Mouse (Mus musculus) embryonic facial prominence, embryonic 10.5 days (tissue): ENCODE data around the gene Ralgps1. TPM values are rescaled to one million over a fixed set of nuclear protein-coding genes. Genes with fewer than 3 reads are reported as not detected.
A peak's percentile ranks its signal among the peaks of the same experiment; 100 is the strongest.

Source experiments
- DNase-seq: peaks from one replicate; pipeline ENCODE4 v3.0.0-alpha.2; 2017; ENCODE audit warnings: low spot score
- H3K27ac ChIP-seq: fragments of 300-500 bp; sonication (generic); replicated peaks from 2 replicates; pipeline ENCODE4 v1.5.1; 2016; ENCODE audit warnings: mild to moderate bottlenecking
- H3K27me3 ChIP-seq: fragments of 300-500 bp; sonication (generic); replicated peaks from 2 replicates; pipeline ENCODE4 v1.6.1; 2016; ENCODE audit warnings: low read depth, mild to moderate bottlenecking; ENCODE audit not compliant: poor library complexity, severe bottlenecking
- H3K36me3 ChIP-seq: fragments of 300-500 bp; sonication (generic); replicated peaks from 2 replicates; pipeline ENCODE4 v1.6.1; 2016; ENCODE audit warnings: mild to moderate bottlenecking, moderate library complexity
- H3K4me1 ChIP-seq: fragments of 300-500 bp; sonication (generic); 2 replicates; pipeline ENCODE4 v1.6.1; 2016
- H3K4me3 ChIP-seq: fragments of 300-500 bp; sonication (generic); 2 replicates; pipeline ENCODE4 v1.5.1; 2016; ENCODE audit warnings: mild to moderate bottlenecking, moderate library complexity
- H3K9me3 ChIP-seq: fragments of 300-500 bp; sonication (generic); 2 replicates; pipeline ENCODE4 v1.6.1; 2016; ENCODE audit warnings: mild to moderate bottlenecking
- WGBS: fragments of 180-500 bp; shearing (Covaris S2); methylation state at CpG from one replicate; pipeline ENCODE4 v1.1.7; 2016; 5-methylcytosine and 5-hydroxymethylcytosine counted together
- polyA plus RNA-seq: library from polyadenylated mRNA; unstranded; fragments of >200 nt; fragmentation: Nextera tagmentation; extraction: Ambion mirVana; gene quantifications from 2 replicates; pipeline ENCODE4 v1.2.1, GENCODE M21; 2016

Ralgps1 gene
- polyA plus RNA-seq, 1 experiment from 2014 or later = 4.8 TPM

GRCm38 (mm10) chr2:33316063-33316405, 55.3 kb downstream of the Ralgps1 start:
- Histone ChIP-seq H3K36me3 (no peaks in the 10 kb centered on the region), H3K9me3 (no peaks in the 10 kb centered on the region), H3K4me1 (peaks cover 53% of the 10 kb centered on the region), H3K4me3 (no peak overlapping the region), H3K27ac (peak overlapping the region; percentile 78), H3K27me3 (no peaks in the 10 kb centered on the region)
- DNase-seq = no peak
- WGBS = 87% methylated on average over 1 of the region's 1 CpGs

GRCm38 (mm10) chr2:33315233-33316062, 55.8 kb downstream of the Ralgps1 start:
- Histone ChIP-seq H3K9me3 (no peaks in the 10 kb centered on the region), H3K27ac (no peak overlapping the region; the same call in 1 of the 2 replicates), H3K4me3 (no peak overlapping the region), H3K36me3 (no peaks in the 10 kb centered on the region), H3K4me1 (peaks cover 47% of the 10 kb centered on the region), H3K27me3 (no peaks in the 10 kb centered on the region)
- DNase-seq = no peak
- 83% methylated on average over 4 of the region's 4 CpGs for WGBS

- no peak for DNase-seq
- no peak overlapping the region for H3K4me3 ChIP-seq
- H3K4me1 ChIP-seq = peaks cover 7% of the 10 kb centered on the region
- H3K9me3 ChIP-seq = no peaks in the 10 kb centered on the region
- H3K27ac ChIP-seq = no peak overlapping the region
- H3K27me3 ChIP-seq = no peaks in the 10 kb centered on the region
- no peaks in the 10 kb centered on the region for H3K36me3 ChIP-seq
- WGBS = 89% methylated on average over 9 of the region's 9 CpGs
Observed at GRCm38 (mm10) chr2:33309426-33309825, 61.9 kb downstream of the Ralgps1 start.

GRCm38 (mm10) chr2:33306565-33306964, 64.7 kb downstream of the Ralgps1 start:
- Histone ChIP-seq H3K9me3 (no peaks in the 10 kb centered on the region), H3K36me3 (no peaks in the 10 kb centered on the region), H3K4me1 (peaks cover 33% of the 10 kb centered on the region), H3K27ac (no peak overlapping the region), H3K4me3 (no peak overlapping the region), H3K27me3 (no peaks in the 10 kb centered on the region)
- DNase-seq = no peak
- 83% methylated on average over 3 of the region's 3 CpGs for WGBS

GRCm38 (mm10) chr2:33303416-33303947, 67.8 kb downstream of the Ralgps1 start:
- no peak for DNase-seq
- WGBS = 71% methylated on average over 11 of the region's 11 CpGs
- Histone ChIP-seq H3K27me3 (no peaks in the 10 kb centered on the region), H3K9me3 (no peaks in the 10 kb centered on the region), H3K36me3 (no peaks in the 10 kb centered on the region), H3K27ac (0 out of 2 replicates have a peak overlapping the region, but pooled peaks have one; percentile 12), H3K4me3 (no peak overlapping the region), H3K4me1 (peaks cover 52% of the 10 kb centered on the region)

- Histone ChIP-seq H3K36me3 (no peaks in the 10 kb centered on the region), H3K4me3 (no peak overlapping the region), H3K9me3 (no peaks in the 10 kb centered on the region), H3K27ac (peak overlapping the region; percentile 45; the same call in 1 of the 2 replicates), H3K4me1 (peaks cover 50% of the 10 kb centered on the region), H3K27me3 (no peaks in the 10 kb centered on the region)
- DNase-seq = no peak
- WGBS = 69% methylated on average over 4 of the region's 4 CpGs
Observed at GRCm38 (mm10) chr2:33302828-33303227, 68.5 kb downstream of the Ralgps1 start.

GRCm38 (mm10) chr2:33302405-33302804, 68.9 kb downstream of the Ralgps1 start:
- peaks cover 50% of the 10 kb centered on the region for H3K4me1 ChIP-seq
- DNase-seq = no peak
- no peak overlapping the region for H3K4me3 ChIP-seq
- no peaks in the 10 kb centered on the region for H3K36me3 ChIP-seq
- no peaks in the 10 kb centered on the region for H3K9me3 ChIP-seq
- 79% methylated on average over 3 of the region's 3 CpGs for WGBS
- no peaks in the 10 kb centered on the region for H3K27me3 ChIP-seq
- peak overlapping the region; percentile 45; the same call in 1 of the 2 replicates for H3K27ac ChIP-seq

GRCm38 (mm10) chr2:33300371-33301046, 70.8 kb downstream of the Ralgps1 start:
- peaks cover 50% of the 10 kb centered on the region for H3K4me1 ChIP-seq
- 31% methylated on average over 3 of the region's 3 CpGs for WGBS
- DNase-seq = peak; percentile 61
- no peak overlapping the region for H3K4me3 ChIP-seq
- no peaks in the 10 kb centered on the region for H3K9me3 ChIP-seq
- H3K27me3 ChIP-seq = no peaks in the 10 kb centered on the region
- H3K27ac ChIP-seq = peak overlapping the region; percentile 26; the same call in 1 of the 2 replicates
- no peaks in the 10 kb centered on the region for H3K36me3 ChIP-seq

- Histone ChIP-seq H3K36me3 (no peaks in the 10 kb centered on the region), H3K27ac (no peak overlapping the region), H3K4me3 (no peak overlapping the region), H3K27me3 (no peaks in the 10 kb centered on the region), H3K4me1 (peaks cover 46% of the 10 kb centered on the region), H3K9me3 (no peaks in the 10 kb centered on the region)
- DNase-seq = no peak
- WGBS = 79% methylated on average over 4 of the region's 4 CpGs
Observed at GRCm38 (mm10) chr2:33298928-33299327, 72.4 kb downstream of the Ralgps1 start.

GRCm38 (mm10) chr2:33295115-33295514, 76.2 kb downstream of the Ralgps1 start:
- 81% methylated on average over 5 of the region's 5 CpGs for WGBS
- peaks cover 9% of the 10 kb centered on the region for H3K4me1 ChIP-seq
- H3K36me3 ChIP-seq = no peaks in the 10 kb centered on the region
- no peaks in the 10 kb centered on the region for H3K27me3 ChIP-seq
- no peak overlapping the region for H3K4me3 ChIP-seq
- no peak for DNase-seq
- no peak overlapping the region for H3K27ac ChIP-seq
- no peaks in the 10 kb centered on the region for H3K9me3 ChIP-seq

- Histone ChIP-seq H3K36me3 (no peaks in the 10 kb centered on the region), H3K9me3 (no peaks in the 10 kb centered on the region), H3K27ac (no peak overlapping the region), H3K4me3 (no peak overlapping the region), H3K4me1 (no peaks in the 10 kb centered on the region), H3K27me3 (no peaks in the 10 kb centered on the region)
- 83% methylated on average over 2 of the region's 2 CpGs for WGBS
- no peak for DNase-seq
Observed at GRCm38 (mm10) chr2:33292057-33292456, 79.2 kb downstream of the Ralgps1 start.

GRCm38 (mm10) chr2:33290491-33290890, 80.8 kb downstream of the Ralgps1 start:
- 90% methylated on average over 8 of the region's 8 CpGs for WGBS
- H3K36me3 ChIP-seq = no peaks in the 10 kb centered on the region

More at GRCm38 (mm10) chr2:33290491-33290890, 80.8 kb downstream of the Ralgps1 start:
- DNase-seq = no peak
- Histone ChIP-seq H3K27ac (no peak overlapping the region), H3K4me3 (no peak overlapping the region), H3K27me3 (no peaks in the 10 kb centered on the region), H3K9me3 (no peaks in the 10 kb centered on the region), H3K4me1 (peaks cover 1% of the 10 kb centered on the region; the same call in 1 of the 2 replicates)
